Mouse (Mus musculus) spleen, postnatal 14 days (tissue): ENCODE data around the gene Eif4ebp2.
"Not testable (repeated sequence)": the region's sequence is repeated elsewhere in the genome, so short reads cannot be mapped to it uniquely, and the experiment has no call there.

Source experiments
- DNase-seq, 2 experiments: peaks; one replicate each; pipeline ENCODE4 v3.0.0; 2021 to 2022; ENCODE audit warnings: low spot score in 2 of 2

Eif4ebp2 gene

GRCm38 (mm10) chr10:61465009-61465408, 12.5 kb upstream of the Eif4ebp2 start:
- DNase-seq, result no peak

GRCm38 (mm10) chr10:61457182-61457581, 4.7 kb upstream of the Eif4ebp2 start:
- DNase-seq, result no peak

- not testable (repeated sequence) for DNase-seq
These were observed 710 bp upstream of the Eif4ebp2 start for GRCm38 (mm10) chr10:61453171-61453570.

GRCm38 (mm10) chr10:61451931-61452617, 387 bp downstream of the Eif4ebp2 start:
- peak; percentile 20 to 48 for DNase-seq

GRCm38 (mm10) chr10:61451463-61451930, 964 bp downstream of the Eif4ebp2 start:
- peak in 1 of 2 experiments; percentile 25 for DNase-seq

GRCm38 (mm10) chr10:61448834-61449233, 3.6 kb downstream of the Eif4ebp2 start:
- DNase-seq, result no peak

- no peak for DNase-seq
These were observed 4.7 kb downstream of the Eif4ebp2 start for GRCm38 (mm10) chr10:61447581-61448353.

GRCm38 (mm10) chr10:61445016-61445415, 7.4 kb downstream of the Eif4ebp2 start:
- no peak for DNase-seq

DNA sequence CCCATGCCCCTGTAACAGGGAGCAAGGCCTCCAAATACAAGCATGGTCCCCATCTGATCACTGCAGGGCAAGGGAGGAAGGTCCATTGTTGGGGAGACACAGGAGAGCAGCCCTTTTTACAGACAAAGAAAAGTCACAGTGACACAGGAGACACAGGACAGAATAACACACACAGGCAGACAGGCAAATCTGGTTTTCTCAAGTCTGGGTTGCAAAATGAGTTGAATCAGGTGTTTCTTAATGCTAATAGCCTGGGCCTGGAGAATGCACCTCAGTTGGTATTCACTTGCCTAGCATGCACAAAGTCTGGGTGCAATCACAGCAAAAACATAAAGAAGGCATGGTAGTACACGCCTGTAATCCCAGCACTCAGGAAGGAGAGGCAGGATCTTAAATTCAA, 8.6 kb downstream of the Eif4ebp2 start:
- DNase-seq, result no peak

DNA sequence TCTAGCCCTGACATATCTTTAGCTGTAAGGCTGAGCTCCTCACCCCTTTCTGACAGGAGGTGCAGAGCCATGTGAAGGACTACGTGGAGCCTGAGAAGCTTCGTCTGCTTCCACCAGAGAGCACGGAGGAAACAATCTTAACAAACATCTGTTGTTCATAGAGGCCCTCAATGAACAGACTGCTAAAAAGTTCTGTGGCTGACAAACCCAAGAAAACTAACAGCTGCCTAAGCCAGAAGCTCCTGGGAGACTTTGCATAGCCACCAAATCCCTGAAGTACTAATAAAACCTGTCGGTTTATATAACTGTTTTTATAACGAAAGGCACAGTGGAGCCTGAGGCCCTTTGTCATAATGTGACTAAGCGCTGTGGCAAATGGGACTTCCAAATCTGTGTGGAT, 9.0 kb downstream of the Eif4ebp2 start:
- no peak for DNase-seq

GRCm38 (mm10) chr10:61440202-61440800, 12.2 kb downstream of the Eif4ebp2 start:
- DNase-seq, result no peak

- DNase-seq, result no peak
These were observed 21.1 kb downstream of the Eif4ebp2 start for GRCm38 (mm10) chr10:61431375-61431774.

DNA sequence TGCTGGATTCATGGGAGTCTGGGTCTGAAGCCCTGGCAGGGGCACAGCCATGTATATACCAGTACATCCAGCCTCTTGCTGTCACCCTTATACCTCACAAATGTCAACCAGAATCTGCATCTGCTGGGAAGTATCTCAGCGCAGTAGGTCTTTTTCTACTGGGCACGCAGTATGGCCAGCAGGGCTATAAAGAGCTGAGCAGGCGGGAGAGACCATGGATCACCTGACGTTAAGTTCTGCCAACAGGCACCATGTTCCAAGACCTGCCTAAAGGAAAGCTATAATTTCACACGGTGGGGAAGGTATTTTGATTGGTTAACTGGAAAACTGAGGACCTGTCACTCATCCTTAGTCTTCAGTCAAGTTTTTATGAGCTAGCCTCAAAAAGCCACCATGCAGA, 23.4 kb downstream of the Eif4ebp2 start:
- no peak for DNase-seq

- no peak for DNase-seq
These were observed 24.0 kb downstream of the Eif4ebp2 start for GRCm38 (mm10) chr10:61428416-61428815.

DNA sequence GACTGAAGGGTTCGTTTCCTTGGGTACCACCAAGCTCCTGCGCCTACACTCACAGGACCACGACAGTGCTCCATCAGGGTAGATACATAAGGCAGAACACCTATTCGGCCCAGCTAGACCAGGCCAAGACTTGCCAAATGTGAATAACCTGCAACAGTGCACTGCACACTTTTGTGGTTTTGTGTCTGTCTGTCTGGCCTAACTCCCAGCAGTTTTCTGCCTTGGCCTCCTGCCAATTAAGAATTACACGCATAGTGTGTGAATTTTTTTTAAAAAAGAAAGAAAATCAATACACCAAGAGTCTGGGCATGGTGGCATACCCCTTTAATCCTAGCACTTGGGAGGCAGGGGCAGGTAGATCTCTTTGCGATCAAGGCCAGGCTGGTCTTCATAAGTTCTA, 24.5 kb downstream of the Eif4ebp2 start:
- no peak for DNase-seq

DNA sequence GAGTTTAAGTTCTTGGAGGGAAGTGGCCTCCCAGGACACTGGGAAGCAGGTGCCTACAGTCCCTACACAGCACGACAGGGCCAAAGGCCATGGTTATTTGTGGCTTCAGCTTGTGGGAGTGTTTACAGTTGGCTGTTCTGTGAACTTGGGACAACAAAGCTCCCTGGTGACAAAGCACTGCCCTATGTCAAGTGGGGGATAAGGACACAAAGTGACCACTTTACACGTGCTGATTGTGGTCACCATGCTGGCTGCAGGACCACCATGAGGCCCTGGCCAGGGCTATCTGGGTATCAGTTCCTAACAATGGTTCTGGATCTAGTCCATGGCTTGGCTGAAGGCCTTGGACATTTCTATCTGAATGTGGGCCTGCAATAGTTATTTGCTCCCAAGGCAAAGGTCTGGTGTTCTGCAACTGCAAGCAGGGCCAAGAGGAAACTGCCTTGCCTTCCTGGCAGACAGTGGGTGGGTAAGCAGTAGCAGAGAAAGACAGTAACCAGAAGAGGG, 26.2 kb downstream of the Eif4ebp2 start:
- DNase-seq, result no peak

DNA sequence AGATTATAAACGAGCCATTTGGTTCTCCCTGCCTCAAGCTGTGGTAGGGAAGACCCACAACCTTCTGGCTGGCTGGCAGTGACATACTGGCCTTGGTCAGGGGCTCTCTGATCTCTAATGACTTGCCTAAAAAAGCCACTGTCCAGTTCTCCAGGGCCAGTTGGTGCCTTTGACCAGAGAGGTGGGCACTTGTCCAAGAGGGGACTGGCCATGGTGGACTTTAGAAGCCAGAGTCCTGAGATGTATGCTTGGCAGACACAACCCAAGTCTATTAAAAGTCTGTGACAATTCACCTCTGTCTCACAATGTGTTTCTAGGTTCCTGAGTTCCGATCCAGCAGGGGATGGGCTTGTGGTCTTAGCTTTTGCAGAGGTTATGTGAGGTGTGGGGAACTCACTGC, 27.4 kb downstream of the Eif4ebp2 start:
- DNase-seq, result no peak

GRCm38 (mm10) chr10:61424500-61424899, 28.0 kb downstream of the Eif4ebp2 start:
- DNase-seq, result no peak

GRCm38 (mm10) chr10:61423289-61423688, 29.2 kb downstream of the Eif4ebp2 start:
- peak in 1 of 2 experiments; percentile 21 for DNase-seq

- no peak for DNase-seq
These were observed 29.6 kb downstream of the Eif4ebp2 start for GRCm38 (mm10) chr10:61422861-61423260.

- DNase-seq, result no peak
These were observed 32.5 kb downstream of the Eif4ebp2 start for GRCm38 (mm10) chr10:61420011-61420410.

- DNase-seq, result no peak
These were observed 33.3 kb downstream of the Eif4ebp2 start for GRCm38 (mm10) chr10:61419146-61419545.
